Mouse (Mus musculus): Measurements from ENCODE around the gene Acyp1.

GRCm38 (mm10) chr12:85280845-85281651, 7.2 kb downstream of the Acyp1 start:
- TF ChIP-seq CTCF (IDR thresholded peaks at IDR 0.05) = no peak
- no peak for TF ChIP-seq POLR2A (IDR thresholded peaks at IDR 0.05; ENCODE audit: insufficient read depth, low read depth, low read length)
